Mouse (Mus musculus) hindbrain, embryonic 11.5 days (tissue): ENCODE results near the gene Emb. TPM values are rescaled to one million over a fixed set of nuclear protein-coding genes. Genes with fewer than 3 reads are reported as not detected.

Experiments
- ATAC-seq: fragments of 200-750 bp; cut with Nextera tagmentation; 2 replicates; pipeline ENCODE4 v1.8.0; 2017; ENCODE audit warnings: mild to moderate bottlenecking, moderate TSS enrichment, moderate library complexity; ENCODE audit not compliant: low FRiP score
- DNase-seq: peaks from one replicate; pipeline ENCODE4 v3.0.0-alpha.2; 2015; ENCODE audit warnings: low spot score
- H3K27ac ChIP-seq: fragments of 300-500 bp; sonication (generic); 2 replicates; pipeline ENCODE4 v1.5.1; 2014; ENCODE audit warnings: mild to moderate bottlenecking, low read depth, low read length
- H3K27me3 ChIP-seq: fragments of 300-500 bp; sonication (generic); 2 replicates; pipeline ENCODE4 v1.6.1; 2014; ENCODE audit warnings: mild to moderate bottlenecking, low read length, moderate library complexity, mixed read lengths; ENCODE audit not compliant: control insufficient read depth, insufficient read depth
- H3K36me3 ChIP-seq: fragments of 300-500 bp; sonication (generic); 2 replicates; pipeline ENCODE4 v1.6.1; 2014; ENCODE audit warnings: mild to moderate bottlenecking, low read length, moderate library complexity, mixed read lengths; ENCODE audit not compliant: control insufficient read depth, insufficient read depth
- H3K4me1 ChIP-seq: fragments of 300-500 bp; sonication (generic); replicated peaks from 2 replicates; pipeline ENCODE4 v1.6.1; 2014; ENCODE audit warnings: low read length, mixed read lengths; ENCODE audit not compliant: control insufficient read depth, insufficient read depth
- H3K4me2 ChIP-seq: fragments of 300-500 bp; sonication (generic); replicated peaks from 2 replicates; pipeline ENCODE4 v1.6.1; 2014; ENCODE audit warnings: mild to moderate bottlenecking, low read depth, low read length
- H3K4me3 ChIP-seq: fragments of 300-500 bp; sonication (generic); 2 replicates; pipeline ENCODE4 v1.5.1; 2014; ENCODE audit warnings: low read depth, low read length
- H3K9ac ChIP-seq: fragments of 300-500 bp; sonication (generic); 2 replicates; pipeline ENCODE4 v1.6.1; 2014; ENCODE audit warnings: low read depth, low read length
- H3K9me3 ChIP-seq: fragments of 300-500 bp; sonication (generic); 2 replicates; pipeline ENCODE4 v1.6.1; 2016; ENCODE audit warnings: low read length; ENCODE audit not compliant: control insufficient read depth
- WGBS: fragments of 180-500 bp; shearing (Covaris S2); extraction: QIAGEN DNeasy Blood & Tissue Kit; methylation state at CpG from one replicate; pipeline ENCODE4 v1.1.7; 2014; 5-methylcytosine and 5-hydroxymethylcytosine counted together
- polyA plus RNA-seq: library from polyadenylated mRNA; unstranded; fragments of >200 nt; fragmentation: Nextera tagmentation; extraction: Ambion mirVana; gene quantifications from 2 replicates; pipeline ENCODE4 v1.2.1, GENCODE M21; 2014

Emb gene
- polyA plus RNA-seq, 1 experiment from 2014 or later, result 27.8 TPM

- Histone ChIP-seq H3K27ac (no peak overlapping the region), H3K4me2 (no peak overlapping the region), H3K9ac (no peak overlapping the region), H3K4me1 (no peaks in the 10 kb centered on the region), H3K9me3 (no peaks in the 10 kb centered on the region), H3K36me3 (no peaks in the 10 kb centered on the region), H3K4me3 (no peak overlapping the region), H3K27me3 (no peaks in the 10 kb centered on the region)
- WGBS, result 25% methylated on average over 9 of the region's 9 CpGs
- DNase-seq (no peak), ATAC-seq (no peak)
Measured at GRCm38 (mm10) chr13:117216752-117217363, 8.5 kb downstream of the Emb start.

DNA sequence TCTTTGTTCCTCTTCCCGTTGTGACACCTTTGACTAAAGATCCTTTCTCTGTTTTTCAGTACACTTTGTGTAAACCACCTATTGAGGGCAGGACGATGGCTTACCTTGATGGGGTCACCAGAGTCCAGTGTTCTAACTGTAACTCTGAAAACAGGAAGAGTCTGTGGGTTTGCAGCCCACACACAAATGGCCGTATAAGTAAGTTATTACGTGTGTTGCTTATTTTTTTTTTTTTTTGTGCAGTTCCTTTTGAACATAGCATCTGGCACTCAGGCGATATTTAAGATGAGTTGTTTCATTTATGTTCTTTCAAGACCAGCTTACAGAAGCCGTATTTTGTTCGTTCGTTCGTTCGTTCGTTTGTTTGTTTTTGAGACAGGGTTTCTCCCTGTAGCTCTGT lies 9.3 kb downstream of the Emb start:
- Histone ChIP-seq H3K27me3 (no peaks in the 10 kb centered on the region), H3K4me1 (no peaks in the 10 kb centered on the region), H3K36me3 (no peaks in the 10 kb centered on the region), H3K27ac (no peak overlapping the region), H3K4me2 (no peak overlapping the region), H3K9me3 (no peaks in the 10 kb centered on the region), H3K4me3 (no peak overlapping the region), H3K9ac (no peak overlapping the region)
- DNase-seq (no peak), ATAC-seq (no peak)
- 63% methylated on average over 11 of the region's 11 CpGs for WGBS

GRCm38 (mm10) chr13:117218092-117218491 lies 9.8 kb downstream of the Emb start:
- no peak for ATAC-seq

GRCm38 (mm10) chr13:117219871-117220500 lies 11.7 kb downstream of the Emb start:
- peak overlapping the region; percentile 84 for H3K27ac ChIP-seq
- H3K4me3 ChIP-seq, result peak overlapping the region; percentile 77
- H3K27me3 ChIP-seq, result no peaks in the 10 kb centered on the region
- H3K9ac ChIP-seq, result peak overlapping the region; percentile 82
- no peaks in the 10 kb centered on the region for H3K4me1 ChIP-seq
- no peaks in the 10 kb centered on the region for H3K36me3 ChIP-seq
- 2% methylated on average over 16 of the region's 16 CpGs for WGBS
- no peaks in the 10 kb centered on the region for H3K9me3 ChIP-seq
- peak; percentile 66 for DNase-seq
- ATAC-seq, result peak; percentile 40
- peak overlapping the region; percentile 83 for H3K4me2 ChIP-seq

More at GRCm38 (mm10) chr13:117218092-117218491, 9.8 kb downstream of the Emb start:
- H3K27me3 ChIP-seq, result no peaks in the 10 kb centered on the region
- no peak for DNase-seq
- no peaks in the 10 kb centered on the region for H3K9me3 ChIP-seq
- H3K4me2 ChIP-seq, result no peak overlapping the region
- no peak overlapping the region for H3K4me3 ChIP-seq
- WGBS, result 85% methylated on average over 2 of the region's 2 CpGs
- no peaks in the 10 kb centered on the region for H3K4me1 ChIP-seq
- H3K9ac ChIP-seq, result no peak overlapping the region
- no peak overlapping the region for H3K27ac ChIP-seq
- H3K36me3 ChIP-seq, result no peaks in the 10 kb centered on the region

DNA sequence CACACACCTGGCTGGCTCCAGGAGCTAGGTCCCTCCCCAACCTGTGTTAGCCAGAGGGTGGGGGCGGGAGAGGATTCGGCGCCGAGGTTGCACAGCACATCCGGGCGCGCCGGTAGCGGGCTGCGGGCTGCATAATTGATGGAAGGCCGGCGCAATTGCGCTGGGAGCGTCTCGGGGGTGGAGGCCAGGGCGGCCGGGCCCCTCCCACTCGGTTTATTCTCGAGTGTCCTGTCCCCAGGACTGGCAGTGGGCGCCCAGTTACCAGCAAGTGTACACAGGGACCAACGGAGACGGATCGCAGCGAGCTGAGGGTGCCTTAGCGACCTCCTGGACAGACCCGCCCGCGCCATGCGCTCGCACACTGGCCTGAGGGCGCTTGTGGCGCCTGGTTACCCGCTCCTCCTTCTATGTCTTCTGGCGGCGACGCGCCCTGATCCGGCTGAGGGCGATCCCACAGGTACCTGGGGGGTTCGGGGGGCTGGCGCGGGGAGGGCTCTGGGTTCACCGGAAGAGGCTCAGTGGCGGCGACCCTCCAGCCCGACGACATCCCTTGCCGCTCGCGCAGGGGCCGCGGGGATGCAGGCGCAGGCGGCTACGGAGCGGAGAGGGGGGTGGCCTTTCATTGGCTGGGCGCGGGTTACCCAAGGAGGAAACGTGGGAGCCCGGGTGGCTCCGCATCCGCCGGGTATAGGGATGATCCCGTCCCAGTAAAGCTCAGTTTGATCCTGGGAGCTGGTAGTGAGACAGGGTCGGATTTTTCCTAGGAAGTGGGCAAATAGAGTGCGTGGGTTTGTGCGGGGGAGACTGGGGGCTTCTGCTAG lies 12.4 kb downstream of the Emb start, which contains the start of gene Gm17509:
TSS of gene Gm17509 (minus strand) at position 575 of the 821 bp plus-strand sequence.
- DNase-seq (peak; percentile 82), ATAC-seq (peak; percentile 92)
- peak within 1 kb of the TSS; percentile 82 for H3K9ac ChIP-seq
- WGBS, result under 1% methylated on average over 63 of the region's 67 CpGs
- H3K27me3 ChIP-seq, result no peaks in the 10 kb centered on the region
- H3K4me3 ChIP-seq, result peak within 1 kb of the TSS; percentile 77
- H3K4me1 ChIP-seq, result no peaks in the 10 kb centered on the region
- peak within 1 kb of the TSS; percentile 83 for H3K4me2 ChIP-seq
- H3K27ac ChIP-seq, result peak within 1 kb of the TSS; percentile 84
- no peaks in the 10 kb centered on the region for H3K9me3 ChIP-seq
- no peaks in the 10 kb centered on the region for H3K36me3 ChIP-seq

- no peak overlapping the region for H3K4me3 ChIP-seq
- ATAC-seq (no peak), DNase-seq (no peak)
- 48% methylated on average over 5 of the region's 5 CpGs for WGBS
- no peaks in the 10 kb centered on the region for H3K9me3 ChIP-seq
- H3K27me3 ChIP-seq, result no peaks in the 10 kb centered on the region
- no peak overlapping the region for H3K4me2 ChIP-seq
- H3K27ac ChIP-seq, result no peak overlapping the region
- H3K4me1 ChIP-seq, result no peaks in the 10 kb centered on the region
- H3K36me3 ChIP-seq, result no peaks in the 10 kb centered on the region
- no peak overlapping the region for H3K9ac ChIP-seq
Measured at GRCm38 (mm10) chr13:117223125-117223524, 14.8 kb downstream of the Emb start.

- no peaks in the 10 kb centered on the region for H3K36me3 ChIP-seq
- H3K9me3 ChIP-seq, result no peaks in the 10 kb centered on the region
- no peaks in the 10 kb centered on the region for H3K27me3 ChIP-seq
- H3K4me3 ChIP-seq, result no peak overlapping the region
- H3K4me1 ChIP-seq, result no peaks in the 10 kb centered on the region
- H3K4me2 ChIP-seq, result no peak overlapping the region
- DNase-seq, result no peak
- H3K27ac ChIP-seq, result no peak overlapping the region
- no peak for ATAC-seq
- WGBS, result 76% methylated on average over 2 of the region's 2 CpGs
- H3K9ac ChIP-seq, result no peak overlapping the region
Measured at GRCm38 (mm10) chr13:117224901-117225300, 16.6 kb downstream of the Emb start.

DNA sequence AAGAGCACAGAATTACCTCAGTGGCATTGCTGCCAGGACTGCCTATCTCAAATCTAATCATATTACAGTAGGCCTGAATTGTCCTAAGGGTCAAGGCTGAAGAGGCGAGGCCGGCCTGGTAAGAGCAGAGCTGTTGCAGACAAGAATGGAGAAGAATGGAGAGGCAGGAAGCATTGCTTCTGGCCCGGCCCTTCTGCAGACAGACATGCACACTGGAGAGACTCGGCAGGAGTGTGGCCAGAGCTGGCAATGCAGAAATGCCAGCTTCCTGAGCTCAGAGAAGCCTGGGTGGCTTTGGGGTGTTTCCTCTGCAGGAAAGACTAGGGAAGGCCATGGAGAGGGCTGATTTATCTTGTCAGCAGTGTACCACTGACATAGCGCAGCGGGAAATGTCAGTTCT lies 17.2 kb downstream of the Emb start:
- Histone ChIP-seq H3K9me3 (no peaks in the 10 kb centered on the region), H3K4me3 (no peak overlapping the region), H3K27me3 (no peaks in the 10 kb centered on the region), H3K4me2 (no peak overlapping the region), H3K9ac (no peak overlapping the region), H3K4me1 (no peaks in the 10 kb centered on the region), H3K36me3 (no peaks in the 10 kb centered on the region), H3K27ac (no peak overlapping the region)
- no peak for DNase-seq
- 87% methylated on average over 6 of the region's 6 CpGs for WGBS
- ATAC-seq, result no peak
